Mouse (Mus musculus) lung, embryonic 14.5 days (tissue): ENCODE measurements around the gene Apobec1. TPM values are rescaled to one million over a fixed set of nuclear protein-coding genes. Genes with fewer than 3 reads are reported as not detected.

ENCODE experiments used
- ATAC-seq: fragments of 200-750 bp; cut with Nextera tagmentation; 2 replicates; pipeline ENCODE4 v1.8.0; 2017; ENCODE audit warnings: mild to moderate bottlenecking, moderate TSS enrichment, moderate library complexity; ENCODE audit not compliant: insufficient read depth
- DNase-seq: peaks from one replicate; pipeline ENCODE4 v3.0.0-alpha.2; 2015
- H3K27ac ChIP-seq: fragments of 300-500 bp; sonication (generic); 2 replicates; pipeline ENCODE4 v1.5.1; 2014; ENCODE audit warnings: low read depth, mild to moderate bottlenecking, moderate library complexity
- H3K27me3 ChIP-seq: fragments of 300-500 bp; sonication (generic); 2 replicates; pipeline ENCODE4 v1.6.1; 2014; ENCODE audit warnings: low read length, control low read depth; ENCODE audit not compliant: insufficient read depth
- H3K36me3 ChIP-seq: fragments of 300-500 bp; sonication (generic); 2 replicates; pipeline ENCODE4 v1.6.1; 2014; ENCODE audit warnings: control low read depth; ENCODE audit not compliant: insufficient read depth
- H3K4me1 ChIP-seq: fragments of 300-500 bp; sonication (generic); 2 replicates; pipeline ENCODE4 v1.6.1; 2014; ENCODE audit warnings: antibody characterized with exemption, control low read depth; ENCODE audit not compliant: insufficient read depth
- H3K4me2 ChIP-seq: fragments of 300-500 bp; sonication (generic); 2 replicates; pipeline ENCODE4 v1.6.1; 2014; ENCODE audit warnings: mild to moderate bottlenecking
- H3K4me3 ChIP-seq: fragments of 300-500 bp; sonication (generic); 2 replicates; pipeline ENCODE4 v1.5.1; 2014; ENCODE audit warnings: low read depth, low read length
- H3K9ac ChIP-seq: fragments of 300-500 bp; sonication (generic); 2 replicates; pipeline ENCODE4 v1.6.1; 2014
- H3K9me3 ChIP-seq: fragments of 300-500 bp; sonication (generic); 2 replicates; pipeline ENCODE4 v1.6.1; 2016; ENCODE audit warnings: low read depth, low read length, control low read depth
- CTCF ChIP-seq: IDR thresholded peaks from 2 replicates; pipeline ENCODE4 v1.5.1; 2016; ENCODE audit warnings: antibody characterized with exemption, low read depth
- WGBS: fragments of 180-500 bp; shearing (Covaris S2); extraction: QIAGEN DNeasy Blood & Tissue Kit; methylation state at CpG from one replicate; pipeline ENCODE4 v1.1.7; 2014; 5-methylcytosine and 5-hydroxymethylcytosine counted together
- polyA plus RNA-seq: library from polyadenylated mRNA; unstranded; fragments of >200 nt; fragmentation: Nextera tagmentation; extraction: Ambion mirVana; gene quantifications from 2 replicates; pipeline ENCODE4 v1.2.1, GENCODE M21; 2014

Gene Apobec1
- polyA plus RNA-seq, 1 experiment from 2014 or later: 5.8 TPM

DNA sequence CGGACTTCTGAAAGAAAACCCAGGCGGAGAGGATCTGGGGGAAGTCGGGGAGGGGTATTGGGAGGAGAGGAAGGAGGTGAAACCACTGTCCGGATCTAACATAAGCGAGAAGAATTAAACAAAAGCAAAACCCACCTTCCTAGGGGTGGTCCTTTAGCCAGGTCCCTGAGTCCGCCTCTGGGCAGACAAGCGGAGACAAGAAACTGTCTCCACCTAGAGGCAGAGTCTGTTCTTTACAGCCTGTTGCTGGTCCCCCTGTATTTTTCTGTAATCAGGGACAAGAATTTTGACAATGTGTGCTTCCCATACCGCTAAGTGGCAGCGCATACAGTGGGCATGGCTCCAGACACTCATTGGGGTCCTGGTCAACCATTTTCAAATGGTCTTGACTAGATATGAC is 31.2 kb upstream of the Apobec1 start:
- TF ChIP-seq CTCF: peak; percentile 42; the same call in 1 of the 2 replicates
- 41% methylated on average over 9 of the region's 9 CpGs for WGBS
- Histone ChIP-seq H3K4me1 (no peaks in the 10 kb centered on the region), H3K9me3 (no peaks in the 10 kb centered on the region), H3K9ac (no peak overlapping the region), H3K27me3 (0 out of 2 replicates have a peak, but pooled peaks cover 3% of the 10 kb centered on the region), H3K27ac (no peak overlapping the region), H3K36me3 (no peaks in the 10 kb centered on the region), H3K4me3 (no peak overlapping the region), H3K4me2 (no peak overlapping the region)
- ATAC-seq (no peak; the same call in 1 of the 2 replicates), DNase-seq (peak; percentile 51)

DNA sequence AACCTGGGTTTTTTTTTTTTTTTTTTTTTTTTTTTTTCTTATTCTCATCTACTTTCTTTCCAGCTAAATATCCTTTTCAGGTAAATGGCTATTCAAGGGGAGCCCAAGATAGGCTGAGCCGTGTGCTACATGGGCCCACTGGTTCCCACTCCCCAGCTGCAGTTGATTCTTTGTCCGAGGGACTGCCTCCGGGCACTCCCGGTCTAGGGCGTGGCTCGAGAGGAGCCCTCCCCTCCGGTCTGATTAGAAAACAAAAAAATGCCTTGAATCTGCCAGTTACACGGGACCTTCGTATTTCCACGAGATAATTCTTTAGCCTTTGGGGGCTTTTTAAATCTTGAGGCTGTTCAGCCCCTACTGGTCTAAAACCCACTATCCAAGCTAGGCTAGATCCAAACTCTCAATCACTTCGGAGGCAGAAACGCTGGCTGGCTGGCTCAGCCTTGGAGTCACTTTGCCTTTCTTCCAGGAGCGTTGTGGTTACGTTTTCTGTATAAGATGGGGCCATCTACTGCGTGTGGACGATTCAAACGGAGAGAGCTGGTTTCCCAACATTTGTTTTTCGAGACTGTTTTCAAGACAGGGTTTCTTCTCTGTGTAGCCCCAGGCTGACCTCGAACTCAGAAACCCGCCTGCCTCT is 25.3 kb upstream of the Apobec1 start:
- TF ChIP-seq CTCF: no peak

DNA sequence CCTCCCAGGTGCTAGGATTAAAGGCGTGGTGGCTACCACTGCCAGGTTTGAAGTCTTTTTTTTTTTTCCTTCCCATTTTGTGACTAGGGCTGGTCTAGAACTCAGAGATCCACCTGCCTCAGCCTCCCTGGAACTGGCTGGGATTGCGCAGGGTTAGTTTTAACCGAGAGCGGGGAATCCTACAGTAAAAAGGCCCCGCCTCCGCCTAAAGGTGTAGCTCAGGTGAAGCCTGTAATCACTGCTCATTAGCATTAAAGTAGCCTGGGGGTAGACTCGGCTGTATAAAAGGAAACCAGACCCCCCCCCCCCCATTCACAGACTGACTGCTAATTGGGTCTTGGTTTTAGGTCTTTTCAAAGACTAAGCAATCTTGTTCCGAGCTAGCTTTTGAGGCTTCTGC is 23.9 kb upstream of the Apobec1 start, which contains the start of gene Dppa3:
Dppa3 (plus strand) TSS at position 301 of the 400 bp plus-strand sequence.
- H3K9me3 ChIP-seq: no peaks in the 10 kb centered on the region
- TF ChIP-seq CTCF: no peak
- ATAC-seq (no peak), DNase-seq (no peak)
- no peak within 1 kb of the TSS for H3K27ac ChIP-seq
- 0 out of 2 replicates have a peak within 1 kb of the TSS, but pooled peaks have one; percentile 1 for H3K4me3 ChIP-seq
- H3K4me2 ChIP-seq: peak within 1 kb of the TSS; percentile 45; the same call in 1 of the 2 replicates
- H3K36me3 ChIP-seq: no peaks in the 10 kb centered on the region
- H3K9ac ChIP-seq: no peak within 1 kb of the TSS
- 85% methylated on average over 8 of the region's 8 CpGs for WGBS
- 0 out of 2 replicates have a peak, but pooled peaks cover 3% of the 10 kb centered on the region for H3K27me3 ChIP-seq
- H3K4me1 ChIP-seq: no peaks in the 10 kb centered on the region

More for the DNA sequence above, 25.3 kb upstream of the Apobec1 start:
- Histone ChIP-seq H3K4me3 (0 out of 2 replicates have a peak overlapping the region, but pooled peaks have one; percentile 1), H3K9ac (no peak overlapping the region), H3K9me3 (no peaks in the 10 kb centered on the region), H3K4me2 (peak overlapping the region; percentile 45), H3K27me3 (0 out of 2 replicates have a peak, but pooled peaks cover 3% of the 10 kb centered on the region), H3K4me1 (no peaks in the 10 kb centered on the region), H3K36me3 (no peaks in the 10 kb centered on the region), H3K27ac (no peak overlapping the region)
- DNase-seq (peak; percentile 11), ATAC-seq (no peak)
- WGBS: 27% methylated on average over 20 of the region's 20 CpGs

DNA sequence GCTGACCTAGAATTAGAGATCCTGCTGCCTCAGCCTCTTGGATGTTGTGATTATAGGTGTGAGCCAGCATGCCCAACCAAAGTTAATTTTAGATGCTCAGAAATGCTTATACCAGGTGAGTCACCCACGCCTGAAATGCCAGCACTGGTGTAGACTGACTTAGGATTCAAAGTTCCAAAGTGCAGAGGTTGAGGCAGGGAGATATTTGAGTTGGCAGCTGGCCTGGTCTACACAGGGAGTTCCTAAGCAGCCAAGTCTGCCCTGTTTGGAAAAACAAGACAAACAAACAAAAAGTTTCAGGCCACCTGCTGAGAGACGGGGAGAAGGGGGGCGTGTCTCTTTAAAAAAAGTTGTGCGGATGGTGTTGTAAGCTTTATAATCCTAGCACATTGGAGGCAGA is 22.9 kb upstream of the Apobec1 start:
- no peak for DNase-seq
- Histone ChIP-seq H3K4me2 (no peak overlapping the region), H3K9me3 (no peaks in the 10 kb centered on the region), H3K9ac (no peak overlapping the region), H3K4me1 (no peaks in the 10 kb centered on the region), H3K4me3 (no peak overlapping the region), H3K27me3 (0 out of 2 replicates have a peak, but pooled peaks cover 3% of the 10 kb centered on the region), H3K36me3 (no peaks in the 10 kb centered on the region), H3K27ac (no peak overlapping the region)
- 76% methylated on average over 4 of the region's 4 CpGs for WGBS
- no peak for ATAC-seq
- no peak for TF ChIP-seq CTCF

DNA sequence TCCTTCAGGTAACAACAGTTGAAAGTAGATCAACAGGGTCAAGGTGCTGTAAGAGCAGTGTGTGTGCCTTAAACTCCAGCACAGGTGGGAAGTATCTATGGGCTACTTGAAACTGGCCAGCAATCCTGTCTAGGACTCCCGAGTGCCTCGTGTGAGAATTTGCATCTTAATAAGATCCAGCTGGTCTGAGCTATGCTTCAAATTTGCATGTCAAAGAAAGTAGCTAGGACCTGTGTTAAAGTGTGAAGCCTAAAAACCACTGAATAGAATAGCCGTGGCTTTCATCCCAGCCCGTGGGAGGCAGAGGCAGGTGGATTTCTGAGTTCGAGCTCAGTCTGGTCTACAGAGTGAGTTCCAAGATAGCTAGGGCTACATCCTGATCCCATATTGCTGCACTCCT is 22.2 kb upstream of the Apobec1 start:
- no peak for TF ChIP-seq CTCF
- 48% methylated on average over 5 of the region's 5 CpGs for whole genome bisulfite sequencing
- H3K9ac ChIP-seq: no peak overlapping the region
- no peaks in the 10 kb centered on the region for H3K9me3 ChIP-seq
- H3K27me3 ChIP-seq: 0 out of 2 replicates have a peak, but pooled peaks cover 3% of the 10 kb centered on the region
- H3K36me3 ChIP-seq: no peaks in the 10 kb centered on the region
- H3K4me1 ChIP-seq: no peaks in the 10 kb centered on the region
- no peak overlapping the region for H3K4me3 ChIP-seq
- DNase-seq (no peak), ATAC-seq (no peak)
- H3K27ac ChIP-seq: no peak overlapping the region
- H3K4me2 ChIP-seq: no peak overlapping the region

DNA sequence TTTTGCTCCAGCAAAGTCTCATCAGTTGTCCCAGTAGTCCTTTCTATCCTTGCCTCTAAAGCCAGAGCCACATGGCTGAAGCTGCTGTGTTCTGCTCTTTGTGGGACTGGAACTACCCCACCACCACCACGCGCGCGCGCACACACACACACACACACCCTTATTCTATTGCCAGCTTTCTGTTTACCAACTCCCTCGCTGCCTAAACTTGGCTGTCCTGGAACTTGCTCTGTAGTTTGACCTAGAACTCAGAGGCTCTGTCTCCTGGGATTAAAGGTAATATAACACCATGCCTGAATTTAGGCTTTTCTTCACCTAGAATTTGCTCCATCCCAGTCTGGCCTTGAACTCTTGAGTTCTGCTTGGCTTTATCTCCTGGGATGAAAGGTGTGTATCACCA is 18.8 kb upstream of the Apobec1 start:
- Histone ChIP-seq H3K9me3 (no peaks in the 10 kb centered on the region), H3K36me3 (no peaks in the 10 kb centered on the region), H3K27me3 (no peaks in the 10 kb centered on the region), H3K4me1 (no peaks in the 10 kb centered on the region), H3K4me3 (no peak overlapping the region), H3K9ac (no peak overlapping the region), H3K27ac (no peak overlapping the region), H3K4me2 (no peak overlapping the region)
- no peak for TF ChIP-seq CTCF
- no peak for ATAC-seq
- no peak for DNase-seq
- WGBS: 92% methylated on average over 6 of the region's 6 CpGs

DNA sequence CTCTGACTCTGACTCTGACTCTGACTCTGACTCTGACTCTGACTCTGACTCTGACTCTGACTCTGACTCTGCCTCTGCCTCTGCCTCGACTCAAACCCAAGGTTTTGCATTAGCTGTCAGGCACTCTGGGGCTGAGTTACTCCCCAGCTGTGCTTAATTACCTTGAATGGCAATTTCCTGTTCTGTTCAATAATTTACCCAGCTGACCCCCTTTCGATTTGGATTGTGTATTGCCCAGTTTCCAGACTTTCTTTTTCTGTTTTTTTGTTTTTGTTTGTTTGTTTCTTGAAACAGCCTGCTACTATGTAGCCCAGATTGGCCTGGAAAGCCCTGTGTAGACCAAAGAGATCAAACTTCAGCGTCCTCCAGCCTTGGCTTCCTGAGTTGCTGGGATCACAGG is 13.8 kb upstream of the Apobec1 start:
- no peaks in the 10 kb centered on the region for H3K9me3 ChIP-seq
- TF ChIP-seq CTCF: no peak
- no peak for ATAC-seq

More for the DNA sequence above, 13.8 kb upstream of the Apobec1 start:
- no peaks in the 10 kb centered on the region for H3K27me3 ChIP-seq
- H3K9ac ChIP-seq: no peak overlapping the region
- no peak overlapping the region for H3K4me2 ChIP-seq
- DNase-seq: no peak
- H3K4me3 ChIP-seq: no peak overlapping the region
- H3K27ac ChIP-seq: no peak overlapping the region
- H3K4me1 ChIP-seq: no peaks in the 10 kb centered on the region
- WGBS: 52% methylated on average over 3 of the region's 3 CpGs
- H3K36me3 ChIP-seq: no peaks in the 10 kb centered on the region
